Mouse (Mus musculus) liver, embryonic 14.5 days (tissue): Measurements from ENCODE around the gene Zbtb39.

Source experiments
- CTCF ChIP-seq: IDR thresholded peaks from 2 replicates; pipeline ENCODE4 v1.5.1; 2016; ENCODE audit warnings: antibody characterized with exemption, low read depth, control low read depth
- EP300 ChIP-seq: IDR thresholded peaks from 2 replicates; pipeline ENCODE4 v1.6.1; 2016; ENCODE audit warnings: antibody characterized with exemption, low read depth

- no peak for TF ChIP-seq EP300
- TF ChIP-seq CTCF: no peak
Measured at GRCm38 (mm10) chr10:127705783-127706182, 33.6 kb upstream of the Zbtb39 start.
